Mouse (Mus musculus): Measurements from ENCODE around the gene Hist1h2ah. TPM values are rescaled to one million over a fixed set of nuclear protein-coding genes. Genes with fewer than 3 reads are reported as not detected.

Gene Hist1h2ah
- polyA plus RNA-seq, 1 experiment from 2014 or later, result 1.7 TPM

DNA sequence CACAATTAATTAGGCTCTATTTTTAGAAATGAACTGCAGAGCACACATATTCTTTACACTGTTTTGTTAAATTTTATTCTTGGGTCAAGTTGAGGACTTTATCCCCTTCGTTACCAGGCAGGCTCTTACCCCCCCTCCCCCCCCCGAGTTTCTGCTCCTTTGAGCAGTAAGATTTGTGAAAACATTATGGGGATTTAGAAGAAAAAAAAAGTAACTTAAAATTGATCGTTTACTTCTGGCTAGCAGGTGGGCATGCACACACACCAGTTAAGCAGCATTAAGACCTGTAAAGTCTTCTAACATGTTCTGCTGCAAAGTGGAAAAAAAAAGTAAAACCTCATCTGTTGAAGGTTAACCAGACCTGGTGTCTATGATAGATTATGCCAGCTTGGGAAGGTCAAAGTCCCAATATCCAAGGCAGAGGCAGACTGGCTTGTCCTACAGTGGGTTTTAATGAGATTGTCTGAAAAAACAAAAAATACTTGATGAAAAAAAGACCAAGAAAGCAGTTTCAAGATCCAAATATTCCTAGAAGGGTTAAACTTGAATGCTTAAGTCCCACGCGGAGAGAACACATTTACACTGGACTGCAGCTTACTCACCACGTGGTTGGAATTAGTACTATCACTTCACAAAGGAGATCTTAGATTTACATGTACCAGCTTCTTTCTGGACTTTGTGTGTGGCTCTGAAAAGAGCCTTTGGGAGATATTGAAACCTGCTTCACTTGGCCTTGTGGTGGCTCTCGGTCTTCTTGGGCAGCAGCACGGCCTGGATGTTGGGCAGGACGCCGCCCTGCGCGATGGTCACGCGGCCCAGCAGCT is 713 bp downstream of the Hist1h2ah start:
- Histone ChIP-seq H3K27me3 (no peaks in the 10 kb centered on the region), H3K9ac (peak overlapping the region; percentile 59), H3K9me3 (no peaks in the 10 kb centered on the region), H3K27ac (replicated peaks) (peak overlapping the region; percentile 7), H3K4me2 (peak overlapping the region; percentile 72), H3K4me1 (replicated peaks) (peaks cover 21% of the 10 kb centered on the region), H3K36me3 (no peaks in the 10 kb centered on the region), H3K4me3 (peak overlapping the region; percentile 42)
- under 1% methylated on average over 14 of the region's 14 CpGs for WGBS
- no peak for ATAC-seq (ENCODE audit: low read depth)

DNA sequence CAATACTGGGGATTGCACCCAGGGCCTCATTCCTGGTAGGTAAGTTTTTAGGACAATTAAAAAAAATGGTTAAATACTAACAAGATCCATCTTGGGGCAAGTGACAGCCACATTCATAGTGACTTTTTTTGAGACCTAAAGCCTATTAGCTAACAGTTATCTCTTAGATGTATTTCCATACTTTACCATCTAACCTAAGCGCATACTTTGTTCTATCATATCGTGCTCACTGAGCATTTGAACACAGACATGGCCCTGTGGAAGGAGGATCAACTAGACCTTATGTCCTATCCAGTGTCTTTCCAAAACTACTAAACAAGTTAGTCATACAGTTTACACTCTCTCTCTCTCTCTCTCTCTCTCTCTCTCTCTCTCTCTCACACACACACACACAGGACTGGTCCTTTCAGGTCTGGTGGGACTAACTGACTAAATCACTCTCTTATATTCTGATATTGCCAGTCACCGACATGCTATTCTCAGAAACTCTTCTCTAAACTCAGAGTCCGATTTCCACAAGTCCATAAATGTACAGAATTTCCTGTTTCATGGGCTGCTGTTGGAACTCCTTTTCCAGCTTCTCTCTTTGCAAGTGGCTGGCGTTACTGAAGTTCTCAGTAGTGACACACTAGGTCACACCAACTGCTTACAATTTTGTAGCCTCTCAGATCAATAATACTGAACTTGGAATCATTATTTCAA is 1.5 kb downstream of the Hist1h2ah start:
- H3K4me1 ChIP-seq (replicated peaks), result peaks cover 25% of the 10 kb centered on the region
- no peak for ATAC-seq (ENCODE audit: low read depth)
- H3K9me3 ChIP-seq, result no peaks in the 10 kb centered on the region
- H3K9ac ChIP-seq, result peak overlapping the region; percentile 59; the same call in 1 of the 2 replicates
- 52% methylated on average over 5 of the region's 5 CpGs for WGBS
- peak overlapping the region; percentile 72 for H3K4me2 ChIP-seq
- peak overlapping the region; percentile 42; the same call in 1 of the 2 replicates for H3K4me3 ChIP-seq
- H3K36me3 ChIP-seq, result no peaks in the 10 kb centered on the region
- no peaks in the 10 kb centered on the region for H3K27me3 ChIP-seq
- H3K27ac ChIP-seq (replicated peaks), result no peak overlapping the region

DNA sequence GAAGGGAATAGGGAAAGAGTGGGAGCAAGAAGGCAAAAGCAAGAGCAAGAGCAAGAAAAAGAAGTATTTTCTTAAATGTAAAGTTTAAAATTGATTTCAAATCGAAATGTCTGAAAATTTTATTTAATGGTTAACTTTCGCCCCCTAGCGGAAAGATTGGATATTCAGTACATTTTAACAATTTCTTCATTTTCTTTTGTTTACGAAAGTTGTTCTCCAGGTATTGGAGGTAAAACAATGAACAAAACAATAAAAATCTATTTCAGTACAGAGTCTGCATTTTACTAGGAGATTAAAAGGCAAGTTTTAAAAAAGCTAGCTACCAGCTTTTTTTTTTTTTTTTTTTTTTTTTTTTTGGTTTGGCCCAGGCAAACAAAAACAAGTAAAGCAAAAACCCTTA is 4.9 kb downstream of the Hist1h2ah start:
- Histone ChIP-seq H3K27me3 (no peaks in the 10 kb centered on the region), H3K27ac (replicated peaks) (no peak overlapping the region), H3K4me2 (no peak overlapping the region), H3K9ac (no peak overlapping the region), H3K36me3 (no peaks in the 10 kb centered on the region), H3K4me1 (replicated peaks) (peaks cover 27% of the 10 kb centered on the region), H3K9me3 (no peaks in the 10 kb centered on the region), H3K4me3 (no peak overlapping the region)
- 17% methylated on average over 4 of the region's 4 CpGs for WGBS
- no peak for ATAC-seq (ENCODE audit: low read depth)

DNA sequence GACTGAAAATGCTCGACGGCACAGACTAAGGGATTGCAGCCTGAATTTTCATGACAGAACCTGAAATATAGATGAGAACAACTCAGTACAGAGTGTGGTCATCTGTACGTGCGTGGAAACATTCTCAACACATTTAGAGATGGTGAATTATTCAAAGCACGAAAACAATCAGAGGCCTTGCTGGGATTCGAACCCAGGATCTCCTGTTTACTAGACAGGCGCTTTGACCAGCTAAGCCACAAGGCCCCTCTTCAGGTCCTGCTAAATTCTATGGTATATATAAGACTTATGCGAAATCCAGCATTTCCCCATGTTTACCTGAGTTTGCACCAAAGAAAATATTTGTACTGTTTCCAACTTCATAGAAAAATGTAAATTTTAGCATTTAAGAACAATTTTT is 5.4 kb downstream of the Hist1h2ah start:
- no peak for ATAC-seq (ENCODE audit: low read depth)
- Histone ChIP-seq H3K4me1 (replicated peaks) (peaks cover 26% of the 10 kb centered on the region), H3K27ac (replicated peaks) (no peak overlapping the region), H3K4me3 (no peak overlapping the region), H3K9ac (peak overlapping the region; percentile 22; the same call in 1 of the 2 replicates), H3K27me3 (peaks cover under 1% of the 10 kb centered on the region; the same call in 1 of the 2 replicates), H3K9me3 (no peaks in the 10 kb centered on the region), H3K36me3 (no peaks in the 10 kb centered on the region), H3K4me2 (no peak overlapping the region; the same call in 1 of the 2 replicates)
- WGBS, result 25% methylated on average over 8 of the region's 8 CpGs

DNA sequence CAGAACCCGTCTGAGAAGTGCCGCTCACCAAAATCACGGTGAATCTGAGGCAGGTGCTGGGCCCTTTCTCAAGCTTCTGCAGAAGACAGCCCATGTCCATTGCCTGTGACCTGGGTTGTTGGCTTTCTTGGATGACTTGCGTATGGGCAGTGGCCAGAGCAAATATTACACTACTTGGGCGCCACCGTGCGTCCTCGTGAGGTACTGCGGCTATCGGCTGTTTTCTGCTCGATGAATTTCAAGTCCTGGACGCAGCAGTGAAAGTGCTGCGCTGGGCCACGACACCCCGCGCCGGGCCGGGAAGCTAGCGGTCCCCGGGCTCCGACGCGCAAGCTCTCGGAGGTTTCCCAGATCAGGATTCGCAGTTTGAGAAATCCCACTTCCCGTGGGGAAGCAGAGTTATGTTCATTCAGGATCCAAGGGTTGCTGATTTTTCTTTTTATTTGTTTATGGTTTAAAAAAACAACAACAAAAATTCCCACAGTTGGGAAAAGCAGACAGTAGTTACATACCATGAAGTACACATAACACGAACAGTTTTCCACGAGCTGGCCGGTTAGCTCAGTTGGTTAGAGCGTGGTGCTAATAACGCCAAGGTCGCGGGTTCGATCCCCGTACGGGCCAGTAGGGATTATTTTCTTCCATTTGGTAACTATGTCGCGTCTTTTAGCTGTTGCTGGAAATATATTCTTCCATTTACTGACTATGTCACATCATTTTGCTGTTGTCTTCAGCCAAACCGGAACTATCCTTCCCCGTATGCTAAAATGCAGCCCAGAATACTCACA is 6.5 kb downstream of the Hist1h2ah start:
- Histone ChIP-seq H3K4me1 (replicated peaks) (peaks cover 16% of the 10 kb centered on the region; the same call in 1 of the 2 replicates), H3K9ac (peak overlapping the region; percentile 74), H3K27ac (replicated peaks) (peak overlapping the region; percentile 68), H3K4me2 (peak overlapping the region; percentile 62), H3K4me3 (peak overlapping the region; percentile 52), H3K9me3 (no peaks in the 10 kb centered on the region), H3K27me3 (peaks cover 8% of the 10 kb centered on the region; the same call in 1 of the 2 replicates), H3K36me3 (no peaks in the 10 kb centered on the region)
- peak; percentile 64 for ATAC-seq (ENCODE audit: low read depth)
- WGBS, result under 1% methylated on average over 40 of the region's 40 CpGs

DNA sequence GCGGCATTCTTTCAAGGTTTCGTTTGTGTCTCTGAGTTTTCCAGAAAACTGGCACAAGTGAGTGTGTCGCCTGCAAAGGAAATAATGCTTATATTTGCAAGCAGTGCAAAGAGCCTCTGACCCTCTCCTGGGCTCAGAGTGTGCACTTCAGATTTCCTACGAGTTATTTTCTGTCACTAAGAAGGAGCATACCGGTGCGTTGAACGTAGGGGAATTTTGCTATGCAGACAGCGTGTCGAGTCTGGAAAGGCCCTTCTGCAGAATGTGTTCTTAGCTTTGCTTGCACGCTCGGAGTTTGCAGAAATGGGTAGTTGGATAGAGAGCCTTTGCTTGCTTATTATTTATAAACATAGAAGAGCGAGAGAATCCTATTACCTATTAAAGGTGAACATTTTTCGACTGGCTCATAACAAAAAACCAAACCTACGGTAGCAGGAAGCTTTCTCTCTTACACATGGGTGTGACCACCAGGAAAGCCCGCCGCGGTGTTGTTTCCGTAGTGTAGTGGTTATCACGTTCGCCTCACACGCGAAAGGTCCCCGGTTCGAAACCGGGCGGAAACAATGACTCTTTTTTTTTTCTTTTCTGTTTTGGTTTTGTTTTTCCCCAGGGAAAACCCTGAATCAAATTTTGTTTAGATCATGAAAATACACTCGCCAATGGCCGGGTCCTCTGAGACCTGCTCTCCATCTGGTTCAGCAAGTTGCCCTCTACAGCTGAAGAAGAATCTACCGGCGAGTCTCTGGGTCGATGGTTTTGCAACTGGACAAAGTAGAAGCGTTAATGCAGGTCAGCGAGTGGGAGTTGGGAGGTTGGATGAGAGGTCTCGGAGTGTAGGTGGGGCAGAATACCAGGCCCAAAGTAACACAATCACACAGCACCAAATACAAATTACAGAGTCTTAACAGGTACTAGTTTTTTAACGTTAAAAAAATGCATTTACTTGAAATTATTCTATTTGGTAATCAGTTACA is 9.0 kb downstream of the Hist1h2ah start:
- H3K27ac ChIP-seq (replicated peaks), result peak overlapping the region; percentile 25; the same call in 1 of the 2 replicates
- no peaks in the 10 kb centered on the region for H3K9me3 ChIP-seq
- peak overlapping the region; percentile 42 for H3K4me3 ChIP-seq
- ATAC-seq (ENCODE audit: low read depth), result peak; percentile 61
- peak overlapping the region; percentile 60 for H3K4me2 ChIP-seq
- peaks cover 23% of the 10 kb centered on the region for H3K4me1 ChIP-seq (replicated peaks)
- H3K9ac ChIP-seq, result peak overlapping the region; percentile 65
- H3K27me3 ChIP-seq, result peaks cover 19% of the 10 kb centered on the region
- H3K36me3 ChIP-seq, result no peaks in the 10 kb centered on the region
- 1% methylated on average over 35 of the region's 35 CpGs for WGBS

DNA sequence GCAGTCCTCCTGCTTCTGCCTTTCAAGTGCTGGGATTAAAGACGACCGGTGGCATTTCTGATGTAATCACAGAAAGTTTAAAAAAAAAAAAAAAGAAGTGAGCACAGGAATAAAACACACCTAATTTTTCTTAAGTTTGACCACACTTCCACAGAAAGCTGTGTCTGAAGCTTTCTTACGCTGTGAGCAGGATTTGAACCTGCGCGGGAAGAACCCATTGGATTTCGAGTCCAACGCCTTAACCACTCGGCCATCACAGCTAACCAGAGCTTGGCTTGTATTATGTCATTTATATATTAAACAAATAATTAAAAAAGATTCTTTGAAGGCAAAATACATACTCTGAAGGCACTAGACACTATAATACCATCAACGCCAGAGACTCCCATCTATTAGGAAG is 13.1 kb downstream of the Hist1h2ah start:
- Histone ChIP-seq H3K9me3 (no peaks in the 10 kb centered on the region), H3K27ac (replicated peaks) (no peak overlapping the region), H3K27me3 (peaks cover 59% of the 10 kb centered on the region), H3K9ac (peak overlapping the region; percentile 13; the same call in 1 of the 2 replicates), H3K4me1 (replicated peaks) (peaks cover 29% of the 10 kb centered on the region), H3K4me2 (peak overlapping the region; percentile 66), H3K36me3 (no peaks in the 10 kb centered on the region), H3K4me3 (peak overlapping the region; percentile 40)
- under 1% methylated on average over 9 of the region's 9 CpGs for WGBS
- no peak for ATAC-seq (ENCODE audit: low read depth)

DNA sequence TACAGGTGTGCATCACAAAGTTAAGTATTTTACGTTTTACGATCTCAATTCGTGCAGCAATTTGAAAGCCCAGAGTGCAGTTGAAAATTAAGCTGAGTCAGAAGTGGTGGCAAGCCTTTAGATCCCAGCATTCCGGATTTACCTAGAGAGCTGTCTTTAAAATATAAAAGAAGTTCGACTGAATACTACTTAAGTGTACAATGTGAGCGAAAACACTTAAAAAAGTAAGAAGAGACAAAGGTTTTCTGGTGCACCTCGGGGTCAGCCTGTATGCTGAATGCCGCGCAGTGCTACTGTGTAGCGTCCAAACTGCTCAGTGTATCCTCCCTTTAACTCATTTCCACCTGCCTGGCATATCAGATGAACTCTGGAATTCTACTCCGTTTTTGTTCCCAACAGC is 13.8 kb downstream of the Hist1h2ah start:
- H3K4me3 ChIP-seq, result peak overlapping the region; percentile 40
- H3K27me3 ChIP-seq, result peaks cover 66% of the 10 kb centered on the region
- H3K9ac ChIP-seq, result peak overlapping the region; percentile 50
- no peak overlapping the region for H3K27ac ChIP-seq (replicated peaks)
- H3K36me3 ChIP-seq, result no peaks in the 10 kb centered on the region
- WGBS, result under 1% methylated on average over 11 of the region's 11 CpGs
- peak overlapping the region; percentile 66 for H3K4me2 ChIP-seq
- no peaks in the 10 kb centered on the region for H3K9me3 ChIP-seq
- no peak for ATAC-seq (ENCODE audit: low read depth)
- H3K4me1 ChIP-seq (replicated peaks), result peaks cover 27% of the 10 kb centered on the region

DNA sequence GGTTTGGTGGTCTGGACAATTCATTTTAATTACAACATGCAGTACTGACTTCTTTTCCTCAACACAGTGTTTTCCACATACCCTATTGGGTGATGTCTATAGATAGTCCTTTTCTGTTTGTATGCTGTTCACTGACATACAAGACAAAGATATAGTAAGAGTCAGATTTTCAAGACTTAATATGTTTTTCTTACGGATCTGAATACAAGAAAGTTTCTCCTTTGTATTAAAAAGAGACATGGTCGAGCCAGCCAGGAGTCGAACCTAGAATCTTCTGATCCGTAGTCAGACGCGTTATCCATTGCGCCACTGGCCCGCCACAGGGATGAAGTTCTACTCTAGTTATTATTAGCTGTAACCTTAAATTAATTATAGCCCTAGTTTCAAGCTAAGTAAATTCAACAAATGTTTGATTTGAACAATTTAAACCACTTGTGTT is 14.4 kb downstream of the Hist1h2ah start:
- Histone ChIP-seq H3K4me2 (peak overlapping the region; percentile 66), H3K4me1 (replicated peaks) (peaks cover 24% of the 10 kb centered on the region), H3K36me3 (no peaks in the 10 kb centered on the region), H3K9me3 (no peaks in the 10 kb centered on the region), H3K9ac (0 out of 2 replicates have a peak overlapping the region, but pooled peaks have one; percentile 23), H3K27me3 (peaks cover 72% of the 10 kb centered on the region), H3K27ac (replicated peaks) (no peak overlapping the region), H3K4me3 (peak overlapping the region; percentile 40)
- WGBS, result 0% methylated on average over 8 of the region's 8 CpGs
- no peak for ATAC-seq (ENCODE audit: low read depth)

DNA sequence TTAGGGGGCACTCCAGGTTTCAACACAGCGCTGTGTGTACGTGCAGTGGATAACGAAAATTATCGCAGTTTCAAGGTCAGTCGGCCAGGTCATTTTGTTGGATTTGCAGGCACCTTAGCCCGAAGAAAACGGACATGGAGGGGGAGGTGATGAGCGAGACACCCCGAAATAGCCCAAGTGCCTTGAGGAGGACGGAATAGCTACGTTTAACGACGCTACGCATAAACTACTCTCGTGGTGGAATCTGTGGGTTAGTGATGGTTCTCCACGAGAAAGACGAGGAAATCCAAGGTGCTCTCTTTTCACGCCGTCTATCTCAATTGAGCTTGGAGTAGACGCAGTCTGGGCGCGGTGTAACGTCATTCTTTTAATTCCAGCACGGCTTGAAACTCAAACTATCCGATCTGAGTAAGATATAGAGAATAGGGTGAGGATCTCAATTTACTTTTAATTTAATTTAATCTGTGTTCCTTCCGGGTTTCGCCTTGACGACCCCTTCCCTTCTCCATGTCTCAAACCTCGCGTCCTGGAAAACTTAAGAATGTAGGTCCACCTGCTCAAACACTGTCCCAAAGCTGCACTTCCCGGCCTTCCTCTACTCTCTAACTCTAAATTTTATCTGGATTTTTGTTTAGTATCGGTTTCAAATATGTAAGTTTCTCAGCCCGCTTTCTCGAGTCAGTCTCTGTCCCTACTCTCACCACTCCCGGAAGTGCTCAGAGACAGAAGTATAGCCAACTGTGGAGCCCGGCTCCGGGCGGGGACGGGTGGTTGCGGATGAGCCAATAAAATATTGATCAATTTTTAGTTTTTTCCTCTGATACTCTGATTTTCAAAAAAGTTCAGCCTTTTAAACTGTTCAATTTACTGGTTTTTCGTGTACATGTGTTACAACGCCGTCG is 15.2 kb downstream of the Hist1h2ah start:
- peak overlapping the region; percentile 23; the same call in 1 of the 2 replicates for H3K9ac ChIP-seq
- ATAC-seq (ENCODE audit: low read depth), result no peak
- under 1% methylated on average over 44 of the region's 44 CpGs for WGBS

More for the DNA sequence above, 15.2 kb downstream of the Hist1h2ah start:
- H3K27me3 ChIP-seq, result peaks cover 79% of the 10 kb centered on the region
- no peak overlapping the region for H3K27ac ChIP-seq (replicated peaks)
- peaks cover 4% of the 10 kb centered on the region; the same call in 1 of the 2 replicates for H3K9me3 ChIP-seq
- peaks cover 20% of the 10 kb centered on the region for H3K4me1 ChIP-seq (replicated peaks)
- peak overlapping the region; percentile 40 for H3K4me3 ChIP-seq
- H3K36me3 ChIP-seq, result no peaks in the 10 kb centered on the region
- H3K4me2 ChIP-seq, result peak overlapping the region; percentile 66

Measured in neural tube, embryonic 13.5 days (tissue).